Mouse (Mus musculus) cortical plate, adult 2 months (tissue): ENCODE measurements around the gene Dapk1.

Source experiments
- CTCF ChIP-seq: fragments of 200-500 bp; IDR thresholded peaks from 2 replicates; pipeline ENCODE4 v1.5.1; 2011; ENCODE audit warnings: mild to moderate bottlenecking, control low read depth, low read length; ENCODE audit not compliant: insufficient read depth; ENCODE audit errors: extremely low read depth
- POLR2A ChIP-seq: fragments of 200-500 bp; IDR thresholded peaks from 2 replicates; pipeline ENCODE4 v1.6.1; 2011; ENCODE audit warnings: mild to moderate bottlenecking, low read length, control low read depth; ENCODE audit not compliant: insufficient read depth; ENCODE audit errors: extremely low read depth

DNA sequence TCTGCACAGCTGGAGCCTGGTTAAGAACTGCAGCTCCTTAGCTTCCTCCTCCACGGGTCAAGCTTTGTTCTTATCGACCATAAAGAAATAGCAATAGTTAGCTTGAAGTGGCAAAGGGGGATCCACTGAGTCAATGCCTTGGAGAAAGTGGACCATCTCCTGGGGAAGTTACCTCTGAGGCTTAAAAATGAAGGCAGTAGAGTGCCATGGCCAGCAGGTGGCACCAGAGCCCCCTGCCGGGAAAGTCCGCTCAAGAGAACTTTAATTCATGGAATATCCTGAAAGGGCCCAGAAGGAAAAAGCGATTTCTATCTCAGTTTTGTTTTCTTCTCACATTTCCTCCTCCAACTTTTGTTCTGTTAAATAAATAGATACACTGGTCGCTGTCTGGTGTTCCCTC is 157.4 kb downstream of the Dapk1 start:
- TF ChIP-seq POLR2A (no peak), CTCF (peak; percentile 61)
